In the genomic region with DNA sequence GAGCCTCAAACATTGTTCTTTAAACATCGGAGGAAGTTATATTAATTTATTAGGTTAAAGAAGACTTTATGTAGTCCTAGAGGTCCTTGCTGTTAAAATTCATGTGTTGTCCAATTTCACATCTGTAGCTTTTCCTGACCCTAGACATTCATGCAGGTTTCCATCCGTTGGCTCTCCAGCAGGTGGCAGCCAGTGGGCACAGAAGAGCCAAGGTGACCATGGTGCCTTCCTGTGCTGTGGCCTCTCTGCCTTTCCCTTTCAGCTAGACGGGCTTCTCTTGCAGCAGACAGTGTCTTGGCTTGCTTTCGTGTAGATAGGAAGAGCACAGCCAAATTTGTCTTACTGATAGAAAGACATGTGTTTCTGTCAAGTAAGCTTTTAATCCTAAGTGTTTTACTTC, we compare ENCODE assay signal across 10 mouse cellular contexts. TPM values are rescaled to one million over a fixed set of nuclear protein-coding genes. Genes with fewer than 3 reads are reported as not detected.
DNase-seq lines count a peak whose midpoint lies in the region; ATAC-seq and TF ChIP-seq lines count a peak whose summit lies in the region.
"Had no signal": no experiment of that assay in that cellular context is flagged by ENCODE, and none has a peak within 500 bp of the region (broad histone marks: within the 10 kb centered on the region; RNA-seq: fewer than 3 reads in every experiment).

No protein-coding gene starts in this region.

- ATAC-seq in kidney, embryonic 15.5 days (replicated peaks; ENCODE audit: low FRiP score), result no peak
- no peak for ATAC-seq in embryonic facial prominence, embryonic 14.5 days (ENCODE audit: low read depth)
- no peak for ATAC-seq in CD4-positive, CD25-positive, alpha-beta regulatory T cell, adult 4 months

- H3K27me3 ChIP-seq in kidney, adult 2 months (replicated peaks; ENCODE audit: control insufficient read depth, insufficient read depth, low read length), result no peaks in the 10 kb centered on the region
- H3K27me3 ChIP-seq in kidney, embryonic 15.5 days, result no peaks in the 10 kb centered on the region
- H3K27me3 ChIP-seq in MEL (ENCODE audit: control insufficient read depth in 1 of 2, insufficient read depth in 2 of 2, low read length in 2 of 2), result no peaks in the 10 kb centered on the region
- H3K27me3 ChIP-seq in embryonic facial prominence, embryonic 14.5 days (replicated peaks; ENCODE audit: control insufficient read depth, insufficient read depth, low read length), result no peaks in the 10 kb centered on the region
- H3K27me3 ChIP-seq: hindbrain, embryonic 15.5 days; liver, embryonic 15.5 days had no signal

- DNase-seq in cerebellum, postnatal 10 days, result peak; percentile 67 to 72
- no peak for DNase-seq in cerebellum, adult 8-10 months
- peak; percentile 37 for DNase-seq in kidney, adult 2 months
- no peak for DNase-seq in MEL (ENCODE audit: low read depth, low spot score)
- DNase-seq in embryonic facial prominence, embryonic 14.5 days (ENCODE audit: low spot score), result peak; percentile 41
- no peak for DNase-seq in left cerebral cortex, postnatal 14 days (ENCODE audit: low spot score in 2 of 2)

- peak; percentile 51 for TF ChIP-seq CTCF in kidney, adult 2 months (conservative IDR thresholded peaks at IDR 0.05; ENCODE audit: insufficient read depth, insufficient read length, low read depth, low read length)
- TF ChIP-seq CTCF in MEL (IDR thresholded peaks at IDR 0.05 in 2 of 3, conservative IDR thresholded peaks at IDR 0.05 in 1 of 3; ENCODE audit: control insufficient read depth in 1 of 3, insufficient read depth in 1 of 3, low read depth in 2 of 3, low read length in 3 of 3, poor library complexity in 1 of 3, severe bottlenecking in 1 of 3), result peak in 1 of 3 experiments; percentile 28; a peak in 3 of 6 replicates

- H3K4me2 ChIP-seq in kidney, embryonic 15.5 days, result no peak overlapping the region
- H3K4me2 ChIP-seq in embryonic facial prominence, embryonic 14.5 days (ENCODE audit: low read depth, low read length), result no peak overlapping the region
- H3K4me2 ChIP-seq: hindbrain, embryonic 15.5 days; liver, embryonic 15.5 days had no signal

- intact Hi-C loops in left cerebral cortex, postnatal 14 days (cut with DNase I), result loop anchor here (5.0 kb wide), 2 partner anchors 229 to 949 kb away; no protein-coding TSS in a partner anchor

- WGBS in kidney, adult 2 months, result 46% methylated on average over 4 of the region's 4 CpGs
- WGBS in kidney, embryonic 15.5 days, result 55% methylated on average over 4 of the region's 4 CpGs
- WGBS in embryonic facial prominence, embryonic 14.5 days, result 53% methylated on average over 4 of the region's 4 CpGs

- no peak overlapping the region for H3K27ac ChIP-seq in kidney, adult 2 months (ENCODE audit: insufficient read depth, low read depth, low read length)
- no peak overlapping the region for H3K27ac ChIP-seq in kidney, embryonic 15.5 days
- H3K27ac ChIP-seq in MEL (ENCODE audit: control insufficient read depth, low read depth, low read length), result no peak overlapping the region
- H3K27ac ChIP-seq in embryonic facial prominence, embryonic 14.5 days (replicated peaks; ENCODE audit: low read depth, low read length), result no peak overlapping the region
- H3K27ac ChIP-seq: hindbrain, embryonic 15.5 days; liver, embryonic 15.5 days had no signal

- no peak overlapping the region for H3K9ac ChIP-seq in kidney, embryonic 15.5 days
- H3K9ac ChIP-seq in MEL (ENCODE audit: control insufficient read depth, low read depth, low read length, poor library complexity, severe bottlenecking), result no peak overlapping the region
- no peak overlapping the region for H3K9ac ChIP-seq in embryonic facial prominence, embryonic 14.5 days (ENCODE audit: low read depth, low read length)
- H3K9ac ChIP-seq: hindbrain, embryonic 15.5 days; liver, embryonic 15.5 days had no signal

- no peaks in the 10 kb centered on the region for H3K79me2 ChIP-seq in MEL (ENCODE audit: control insufficient read depth, insufficient read depth, low read length, poor library complexity)

- H3K4me1 ChIP-seq in kidney, adult 2 months (ENCODE audit: control insufficient read depth, insufficient read depth, low read length), result no peaks in the 10 kb centered on the region
- H3K4me1 ChIP-seq in kidney, embryonic 15.5 days, result peaks cover 14% of the 10 kb centered on the region
- H3K4me1 ChIP-seq in MEL (ENCODE audit: control insufficient read depth in 1 of 2, insufficient read depth in 2 of 2, low read length in 2 of 2), result peaks cover 0 to 2% of the 10 kb centered on the region in 2 experiments; a peak in 1 of 4 replicates
- H3K4me1 ChIP-seq in embryonic facial prominence, embryonic 14.5 days (ENCODE audit: control insufficient read depth, insufficient read depth, low read length), result peaks cover 4% of the 10 kb centered on the region; the same call in 1 of the 2 replicates
- H3K4me1 ChIP-seq: liver, embryonic 15.5 days had no signal

- H3K9me3 ChIP-seq in kidney, embryonic 15.5 days (replicated peaks), result no peaks in the 10 kb centered on the region
- H3K9me3 ChIP-seq in MEL (replicated peaks; ENCODE audit: insufficient read depth, low read length), result no peaks in the 10 kb centered on the region
- no peaks in the 10 kb centered on the region for H3K9me3 ChIP-seq in embryonic facial prominence, embryonic 14.5 days (ENCODE audit: control insufficient read depth, low read length)
- H3K9me3 ChIP-seq: hindbrain, embryonic 15.5 days; liver, embryonic 15.5 days had no signal

- no peak overlapping the region for H3K4me3 ChIP-seq in kidney, adult 2 months (ENCODE audit: insufficient read depth, low read depth, low read length)
- no peak overlapping the region for H3K4me3 ChIP-seq in kidney, embryonic 15.5 days (replicated peaks)
- H3K4me3 ChIP-seq in MEL (ENCODE audit: control insufficient read depth in 1 of 2, insufficient read depth in 1 of 2, low read depth in 2 of 2, low read length in 2 of 2), result no peak overlapping the region
- no peak overlapping the region for H3K4me3 ChIP-seq in embryonic facial prominence, embryonic 14.5 days (ENCODE audit: low read depth, low read length)
- H3K4me3 ChIP-seq: hindbrain, embryonic 15.5 days; liver, embryonic 15.5 days had no signal

- H3K36me3 ChIP-seq in kidney, adult 2 months (ENCODE audit: control insufficient read depth, insufficient read depth, low read length), result no peaks in the 10 kb centered on the region
- no peaks in the 10 kb centered on the region for H3K36me3 ChIP-seq in kidney, embryonic 15.5 days
- H3K36me3 ChIP-seq in MEL (ENCODE audit: control insufficient read depth in 1 of 2, insufficient read depth in 2 of 2, low read length in 2 of 2), result peaks cover 0 to 3% of the 10 kb centered on the region in 2 experiments; a peak in 2 of 4 replicates
- no peaks in the 10 kb centered on the region for H3K36me3 ChIP-seq in embryonic facial prominence, embryonic 14.5 days (ENCODE audit: control insufficient read depth, insufficient read depth, low read length)
- H3K36me3 ChIP-seq: hindbrain, embryonic 15.5 days; liver, embryonic 15.5 days had no signal

- TF ChIP-seq EP300 in MEL (IDR thresholded peaks at IDR 0.05; ENCODE audit: low read depth in 1 of 2, low read length in 2 of 2), result no peak

- no peak; the same call in 1 of the 2 replicates for TF ChIP-seq RAD21 in MEL (IDR thresholded peaks at IDR 0.05; ENCODE audit: low read depth, low read length)

- TF ChIP-seq POLR2A in kidney, adult 2 months (IDR thresholded peaks at IDR 0.05; ENCODE audit: low read depth, low read length), result no peak
- no peak for TF ChIP-seq POLR2A in MEL (IDR thresholded peaks at IDR 0.05; ENCODE audit: control insufficient read depth in 1 of 2, insufficient read depth in 1 of 2, low read depth in 1 of 2, low read length in 2 of 2, poor library complexity in 1 of 2)

TF ChIP-seq in MEL, 35 proteins besides CTCF, POLR2A, EP300 and RAD21:
- TF ChIP-seq SMC3 (IDR thresholded peaks at IDR 0.05; ENCODE audit: low read depth, low read length), result peak; percentile 22; the same call in 1 of the 2 replicates
- no peak for TF ChIP-seq TBP (IDR thresholded peaks at IDR 0.05; ENCODE audit: low read depth, low read length)

RNA-seq across cellular contexts. Expression of gene Dtd1, which starts 39.0 kb away (rescaled TPM):
- polyA plus RNA-seq in kidney, adult 2 months (2012; rRNA removed), result 19.3 and 25.5 TPM in 2 replicates
- polyA plus RNA-seq in kidney, embryonic 15.5 days (2015; fragmentation: Nextera tagmentation; extraction: Ambion mirVana), result 47.3 and 48.1 TPM in 2 replicates
- total RNA-seq in MEL (2012; rRNA removed), result 28.8 and 32.5 TPM in 2 replicates
- polyA plus RNA-seq in MEL (2012; ENCODE audit: insufficient read depth in 1 of 2, insufficient read length in 2 of 2, low read depth in 1 of 2, low replicate concordance in 2 of 2, missing spikeins in 1 of 2), result 10 to 100 TPM in 1 of 2 experiments, not detected in 1; 36.0 TPM
- polyA plus RNA-seq in embryonic facial prominence, embryonic 14.5 days (2014; fragmentation: Nextera tagmentation; extraction: Ambion mirVana), result 33.3 and 37.2 TPM in 2 replicates
- polyA plus RNA-seq in CD4-positive, CD25-positive, alpha-beta regulatory T cell, adult 4 months (2017; shearing (Covaris generic)), result 10 to 100 TPM; 77.6 to 83.2 TPM
- total RNA-seq in left cerebral cortex, postnatal 14 days (2021), result 10 to 100 TPM; 54.1 to 58.4 TPM

RNA-seq across cellular contexts. Expression of gene Smim26, which starts 44.9 kb away (rescaled TPM):
- 16.3 and 24.7 TPM in 2 replicates for polyA plus RNA-seq in kidney, adult 2 months (2012; rRNA removed)
- polyA plus RNA-seq in kidney, embryonic 15.5 days (2015; fragmentation: Nextera tagmentation; extraction: Ambion mirVana), result 39.4 and 42.4 TPM in 2 replicates
- total RNA-seq in MEL (2012; rRNA removed), result 24.6 and 28.6 TPM in 2 replicates
- polyA plus RNA-seq in MEL (2012; ENCODE audit: insufficient read depth in 1 of 2, insufficient read length in 2 of 2, low read depth in 1 of 2, low replicate concordance in 2 of 2, missing spikeins in 1 of 2), result 10 to 100 TPM in 1 of 2 experiments, not detected in 1; 16.4 TPM
- polyA plus RNA-seq in embryonic facial prominence, embryonic 14.5 days (2014; fragmentation: Nextera tagmentation; extraction: Ambion mirVana), result 33.0 and 44.4 TPM in 2 replicates
- 10 to 100 TPM; 18.1 to 28.9 TPM for polyA plus RNA-seq in CD4-positive, CD25-positive, alpha-beta regulatory T cell, adult 4 months (2017; shearing (Covaris generic))
- total RNA-seq in left cerebral cortex, postnatal 14 days (2021), result 10 to 100 TPM; 36.7 to 47.3 TPM

Comparison
In these comparisons a context has a peak if more than half of its experiments do, and no peak if none do; other contexts are left out.
1. DNase-seq: peak in cerebellum, postnatal 10 days (2 of 2), kidney, adult 2 months (single experiment) and embryonic facial prominence, embryonic 14.5 days (single experiment); none in cerebellum, adult 8-10 months (single experiment), MEL (single experiment) and left cerebral cortex, postnatal 14 days (0 of 2).